Mouse (Mus musculus) heart, adult 2 months (tissue): Measurements from ENCODE around the gene Gm10944. TPM values are rescaled to one million over a fixed set of nuclear protein-coding genes. Genes with fewer than 3 reads are reported as not detected.

ENCODE experiments used
- DNase-seq, 2 experiments: peaks; one replicate each; pipeline ENCODE4 v3.0.0; 2021
- H3K27ac ChIP-seq: fragments of 200-600 bp; 2 replicates; pipeline ENCODE4 v1.8.1; 2022
- H3K27me3 ChIP-seq: fragments of 200-500 bp; 2 replicates; pipeline ENCODE4 v1.6.1; 2012; ENCODE audit warnings: mild to moderate bottlenecking, low read length, inconsistent platforms, mixed read lengths; ENCODE audit not compliant: control insufficient read depth, insufficient read depth
- H3K36me3 ChIP-seq: fragments of 200-500 bp; 2 replicates; pipeline ENCODE4 v1.6.1; 2012; ENCODE audit warnings: low read length, inconsistent platforms; ENCODE audit not compliant: control insufficient read depth, insufficient read depth
- H3K4me1 ChIP-seq: fragments of 200-500 bp; 2 replicates; pipeline ENCODE4 v1.6.1; 2011; ENCODE audit warnings: low read length; ENCODE audit not compliant: control insufficient read depth, insufficient read depth
- H3K4me3 ChIP-seq: fragments of 200-600 bp; 2 replicates; pipeline ENCODE4 v1.8.1; 2022
- H3K79me2 ChIP-seq: fragments of 200-500 bp; replicated peaks from 2 replicates; pipeline ENCODE4 v1.6.1; 2012; ENCODE audit warnings: mild to moderate bottlenecking, inconsistent platforms, low read length, moderate library complexity, mixed read lengths; ENCODE audit not compliant: control insufficient read depth, insufficient read depth
- H3K9ac ChIP-seq: fragments of 200-500 bp; 2 replicates; pipeline ENCODE4 v1.6.1; 2012; ENCODE audit warnings: low read depth, mild to moderate bottlenecking, control low read depth, inconsistent platforms, low read length, mixed read lengths
- CTCF ChIP-seq: fragments of 200-600 bp; IDR thresholded peaks from 2 replicates; pipeline ENCODE4 v1.8.1; 2022; ENCODE audit warnings: antibody characterized with exemption, mild to moderate bottlenecking, moderate library complexity
- EP300 ChIP-seq: fragments of 200-500 bp; IDR thresholded peaks from 2 replicates; pipeline ENCODE4 v1.6.1; 2011; ENCODE audit warnings: low read depth, low read length, control low read depth; ENCODE audit not compliant: insufficient read depth
- POLR2A ChIP-seq: fragments of 200-500 bp; IDR thresholded peaks from 2 replicates; pipeline ENCODE4 v1.6.1; 2011; ENCODE audit warnings: mild to moderate bottlenecking, low read depth, low read length, control low read depth; ENCODE audit not compliant: insufficient read depth
- WGBS: fragments of 180-500 bp; shearing (Covaris S2); methylation state at CpG from one replicate; pipeline ENCODE4 v1.1.7; 2018; 5-methylcytosine and 5-hydroxymethylcytosine counted together
- intact Hi-C: fragments of 180-260 bp; cut with DNase I; formaldehyde crosslinking; loops from one replicate; pipeline ENCODE4 v1.15.1; 2025
- long read RNA-seq: library from polyadenylated mRNA; stranded (forward); transcript quantifications from one replicate; pipeline ENCODE4 v2.0.0, GENCODE M21; 2021
- polyA plus RNA-seq: library from polyadenylated mRNA; depleted of rRNA; stranded (reverse); fragments of >200 nt; gene quantifications from 2 replicates; pipeline ENCODE4 v1.2.3, GENCODE M21; 2012; rRNA removed
- total RNA-seq, 2 experiments: library from RNA; stranded (reverse); gene quantifications; 2 replicates each; pipeline ENCODE4 v1.2.3; 2021

The Gm10944 gene
- total RNA-seq = not detected
- not detected in 2 replicates for polyA plus RNA-seq
- long read RNA-seq = 0 reads

DNA sequence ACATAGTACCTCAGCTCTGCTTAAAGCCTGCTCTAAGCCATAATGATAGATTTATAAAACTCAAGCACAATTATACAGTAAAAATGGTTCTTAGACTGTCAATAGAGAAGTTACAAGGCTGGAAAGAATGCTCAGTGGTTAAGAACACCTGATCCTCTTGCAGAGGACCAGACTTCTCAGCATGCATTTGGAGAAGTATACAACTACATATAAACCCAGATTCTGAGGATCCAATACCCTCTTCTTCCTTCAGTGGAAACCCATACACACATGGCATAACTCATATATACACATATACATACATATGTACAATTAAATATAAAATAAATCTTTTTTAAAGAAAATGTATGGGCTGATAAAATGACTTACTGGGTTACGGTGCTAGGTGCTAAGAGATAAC is at the start of gene Gm10944:
Gm10944 (plus strand) TSS at position 301 of the 400 bp plus-strand sequence.
- 91% methylated on average over 1 of the region's 1 CpGs for WGBS
- no peak within 1 kb of the TSS for H3K27ac ChIP-seq
- TF ChIP-seq POLR2A (no peak), EP300 (no peak), CTCF (no peak)
- no peak for DNase-seq
- no peaks in the 10 kb centered on the region for H3K79me2 ChIP-seq
- intact Hi-C loops = no loop called here
- no peak within 1 kb of the TSS for H3K4me3 ChIP-seq
- H3K4me1 ChIP-seq = no peaks in the 10 kb centered on the region
- no peaks in the 10 kb centered on the region for H3K36me3 ChIP-seq
- H3K9ac ChIP-seq = no peak within 1 kb of the TSS
- H3K27me3 ChIP-seq = no peaks in the 10 kb centered on the region

DNA sequence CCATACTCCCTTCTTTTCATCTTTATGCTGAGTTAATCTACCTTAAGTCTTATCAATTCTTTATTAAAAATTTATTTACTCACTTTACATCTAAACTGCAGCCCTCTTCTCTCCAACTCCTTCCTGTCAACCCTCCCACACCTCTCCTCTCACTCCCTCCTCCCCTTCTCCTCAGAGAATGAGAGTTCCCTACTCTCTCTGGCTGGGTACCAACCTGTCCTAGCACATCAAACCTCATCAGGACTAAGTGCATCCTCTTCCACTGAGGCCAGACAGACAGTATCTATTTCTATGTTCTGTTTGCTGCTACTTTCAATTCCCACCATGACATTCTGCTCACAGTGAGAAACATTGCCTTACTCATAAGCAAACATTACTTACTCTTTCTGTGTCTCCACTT is 25.2 kb upstream of the Gm10944 start:
- no peaks in the 10 kb centered on the region for H3K36me3 ChIP-seq
- no peaks in the 10 kb centered on the region for H3K27me3 ChIP-seq
- intact Hi-C loops = no loop called here
- H3K79me2 ChIP-seq = no peaks in the 10 kb centered on the region
- no peak for DNase-seq
- H3K4me1 ChIP-seq = no peaks in the 10 kb centered on the region
- H3K27ac ChIP-seq = no peak overlapping the region
- TF ChIP-seq EP300 (no peak), CTCF (no peak), POLR2A (no peak)
- no peak overlapping the region for H3K4me3 ChIP-seq
- no peak overlapping the region for H3K9ac ChIP-seq

DNA sequence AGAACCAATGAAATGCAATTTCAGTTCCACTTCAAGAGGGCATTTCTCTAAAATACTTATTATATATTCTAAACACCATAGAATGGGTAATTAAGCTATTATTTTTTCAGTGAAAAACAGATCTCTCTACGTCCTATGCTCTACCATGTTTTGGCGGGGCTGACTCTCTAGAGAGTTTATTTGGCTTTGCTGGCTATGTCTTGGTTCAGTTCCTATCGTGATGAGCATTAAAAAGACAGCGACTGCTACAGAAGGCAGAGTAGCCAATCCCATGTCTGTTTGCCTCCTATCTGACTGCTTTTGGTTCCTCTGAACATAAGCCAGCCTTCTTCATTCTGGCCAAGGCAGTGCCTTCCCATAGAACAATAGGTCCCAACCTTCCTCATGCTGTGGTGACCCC is 24.5 kb upstream of the Gm10944 start:
- DNase-seq = no peak
- no peak overlapping the region for H3K4me3 ChIP-seq
- TF ChIP-seq CTCF (no peak), EP300 (no peak), POLR2A (no peak)
- no peaks in the 10 kb centered on the region for H3K27me3 ChIP-seq
- 57% methylated on average over 4 of the region's 4 CpGs for WGBS
- no peak overlapping the region for H3K27ac ChIP-seq
- H3K36me3 ChIP-seq = no peaks in the 10 kb centered on the region
- H3K79me2 ChIP-seq = no peaks in the 10 kb centered on the region
- no peak overlapping the region for H3K9ac ChIP-seq
- H3K4me1 ChIP-seq = no peaks in the 10 kb centered on the region
- intact Hi-C loops = no loop called here

GRCm38 (mm10) chr10:10659161-10659560 is 22.0 kb upstream of the Gm10944 start:
- H3K27ac ChIP-seq = no peak overlapping the region

DNA sequence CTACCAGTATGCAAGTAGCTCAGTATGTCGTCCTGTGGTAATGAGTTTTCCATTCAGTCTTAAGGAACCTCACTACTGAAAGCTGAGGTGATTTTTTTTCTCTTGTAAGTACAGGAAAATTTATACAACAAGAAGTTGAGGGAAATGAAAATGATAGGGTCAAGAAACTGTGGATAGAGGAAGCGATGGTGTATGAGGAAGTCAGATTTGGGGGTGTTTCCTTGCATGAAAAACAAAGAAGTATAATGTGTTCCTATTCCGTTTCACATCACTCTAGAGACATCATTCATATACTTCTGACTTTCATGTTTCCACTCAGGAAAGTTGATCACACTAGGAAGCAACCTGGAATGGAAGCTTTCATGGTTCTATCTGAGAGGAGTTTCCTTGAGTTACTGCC is 21.2 kb upstream of the Gm10944 start:
- TF ChIP-seq CTCF (no peak), POLR2A (no peak), EP300 (no peak)
- no peak overlapping the region for H3K9ac ChIP-seq
- no peaks in the 10 kb centered on the region for H3K27me3 ChIP-seq
- H3K79me2 ChIP-seq = no peaks in the 10 kb centered on the region
- no peaks in the 10 kb centered on the region for H3K36me3 ChIP-seq
- intact Hi-C loops = no loop called here
- WGBS = 60% methylated on average over 3 of the region's 3 CpGs
- no peak overlapping the region for H3K27ac ChIP-seq
- no peaks in the 10 kb centered on the region for H3K4me1 ChIP-seq
- DNase-seq = no peak
- no peak overlapping the region for H3K4me3 ChIP-seq

More at GRCm38 (mm10) chr10:10659161-10659560, 22.0 kb upstream of the Gm10944 start:
- DNase-seq = no peak
- Histone ChIP-seq H3K4me1 (no peaks in the 10 kb centered on the region), H3K27me3 (no peaks in the 10 kb centered on the region), H3K79me2 (no peaks in the 10 kb centered on the region), H3K36me3 (no peaks in the 10 kb centered on the region), H3K9ac (no peak overlapping the region), H3K4me3 (no peak overlapping the region)
- no peak for TF ChIP-seq EP300
- TF ChIP-seq CTCF = no peak
- TF ChIP-seq POLR2A = no peak
- intact Hi-C loops = no loop called here
- 78% methylated on average over 3 of the region's 3 CpGs for WGBS

DNA sequence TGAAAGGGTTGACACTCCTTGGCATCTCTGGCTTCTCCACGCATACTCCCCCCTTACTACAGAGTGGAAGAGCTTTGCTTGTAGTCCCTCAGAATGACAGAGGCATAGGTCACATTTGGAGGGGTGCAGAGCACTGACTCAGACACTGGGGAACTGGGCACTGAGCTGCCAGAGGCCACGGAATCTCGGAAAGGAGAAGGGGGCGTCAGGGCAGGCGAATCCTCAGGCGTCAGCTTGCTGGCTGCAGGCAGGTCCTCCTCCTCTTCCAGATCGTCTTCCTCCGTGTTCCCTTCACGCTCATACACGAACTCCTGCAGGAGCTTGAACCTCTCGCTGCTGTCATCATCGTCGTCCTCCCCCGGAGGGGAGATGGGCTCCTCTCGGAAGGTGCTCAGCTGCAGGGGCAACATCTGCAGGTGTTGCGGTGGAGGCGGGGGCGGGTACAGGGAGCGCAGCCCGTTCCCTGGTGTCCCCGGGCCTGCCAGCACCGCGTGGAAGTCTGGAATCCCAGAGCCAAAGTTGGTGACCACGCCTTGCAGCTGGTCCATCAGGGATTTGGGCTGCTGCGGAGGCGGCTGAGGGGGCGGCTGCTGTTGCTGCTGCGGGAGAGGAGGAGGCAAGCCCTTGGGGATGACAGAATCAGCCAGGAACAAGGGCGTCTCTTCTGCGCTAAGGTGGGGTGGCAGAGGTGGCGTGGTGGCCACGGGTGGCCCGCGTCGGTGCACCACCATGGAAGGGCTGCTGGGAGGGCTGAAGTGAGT is 7.9 kb downstream of the Gm10944 start:
- no peaks in the 10 kb centered on the region for H3K4me1 ChIP-seq
- H3K4me3 ChIP-seq = no peak overlapping the region
- no peak overlapping the region for H3K27ac ChIP-seq
- TF ChIP-seq POLR2A (no peak), EP300 (no peak), CTCF (no peak)
- H3K9ac ChIP-seq = no peak overlapping the region
- 7% methylated on average over 35 of the region's 35 CpGs for WGBS
- no peak for DNase-seq
- H3K79me2 ChIP-seq = no peaks in the 10 kb centered on the region
- intact Hi-C loops = no loop called here
- no peaks in the 10 kb centered on the region for H3K36me3 ChIP-seq
- H3K27me3 ChIP-seq = no peaks in the 10 kb centered on the region
